Mouse (Mus musculus) hindbrain, embryonic 12.5 days (tissue): ENCODE data around the gene Palm. TPM values are rescaled to one million over a fixed set of nuclear protein-coding genes. Genes with fewer than 3 reads are reported as not detected.

ENCODE experiments used
- ATAC-seq: fragments of 200-750 bp; cut with Nextera tagmentation; 2 replicates; pipeline ENCODE4 v1.8.0; 2017; ENCODE audit warnings: moderate TSS enrichment; ENCODE audit not compliant: low FRiP score
- H3K27ac ChIP-seq: fragments of 300-500 bp; sonication (generic); 2 replicates; pipeline ENCODE4 v1.5.1; 2016; ENCODE audit warnings: mild to moderate bottlenecking
- H3K27me3 ChIP-seq: fragments of 300-500 bp; sonication (generic); 2 replicates; pipeline ENCODE4 v1.6.1; 2016; ENCODE audit warnings: mild to moderate bottlenecking
- H3K36me3 ChIP-seq: fragments of 300-500 bp; sonication (generic); 2 replicates; pipeline ENCODE4 v1.6.1; 2016; ENCODE audit warnings: mild to moderate bottlenecking
- H3K4me1 ChIP-seq: fragments of 300-500 bp; sonication (generic); 2 replicates; pipeline ENCODE4 v1.6.1; 2016
- H3K4me2 ChIP-seq: fragments of 300-500 bp; sonication (generic); replicated peaks from 2 replicates; pipeline ENCODE4 v1.6.1; 2016; ENCODE audit warnings: mild to moderate bottlenecking
- H3K4me3 ChIP-seq: fragments of 300-500 bp; sonication (generic); 2 replicates; pipeline ENCODE4 v1.5.1; 2016; ENCODE audit warnings: mild to moderate bottlenecking
- H3K9ac ChIP-seq: fragments of 300-500 bp; sonication (generic); 2 replicates; pipeline ENCODE4 v1.6.1; 2016; ENCODE audit warnings: mild to moderate bottlenecking, moderate library complexity
- H3K9me3 ChIP-seq: fragments of 300-500 bp; sonication (generic); replicated peaks from 2 replicates; pipeline ENCODE4 v1.6.1; 2016; ENCODE audit warnings: mild to moderate bottlenecking
- WGBS: fragments of 180-500 bp; shearing (Covaris S2); methylation state at CpG from one replicate; pipeline ENCODE4 v1.1.7; 2016; 5-methylcytosine and 5-hydroxymethylcytosine counted together
- polyA plus RNA-seq: library from polyadenylated mRNA; unstranded; fragments of >200 nt; fragmentation: Nextera tagmentation; extraction: Ambion mirVana; gene quantifications from 2 replicates; pipeline ENCODE4 v1.2.1, GENCODE M21; 2016

The Palm gene
- polyA plus RNA-seq, 1 experiment from 2014 or later, result 198 TPM

- Histone ChIP-seq H3K9me3 (no peaks in the 10 kb centered on the region), H3K36me3 (no peaks in the 10 kb centered on the region), H3K27ac (peak overlapping the region; percentile 69), H3K4me2 (peak overlapping the region; percentile 53), H3K4me3 (peak overlapping the region; percentile 17), H3K27me3 (no peaks in the 10 kb centered on the region), H3K9ac (peak overlapping the region; percentile 36), H3K4me1 (peaks cover 27% of the 10 kb centered on the region)
- ATAC-seq, result peak; percentile 77
- under 1% methylated on average over 24 of the region's 24 CpGs for WGBS
These were observed 47.5 kb downstream of the Palm start for GRCm38 (mm10) chr10:79840644-79841551.

DNA sequence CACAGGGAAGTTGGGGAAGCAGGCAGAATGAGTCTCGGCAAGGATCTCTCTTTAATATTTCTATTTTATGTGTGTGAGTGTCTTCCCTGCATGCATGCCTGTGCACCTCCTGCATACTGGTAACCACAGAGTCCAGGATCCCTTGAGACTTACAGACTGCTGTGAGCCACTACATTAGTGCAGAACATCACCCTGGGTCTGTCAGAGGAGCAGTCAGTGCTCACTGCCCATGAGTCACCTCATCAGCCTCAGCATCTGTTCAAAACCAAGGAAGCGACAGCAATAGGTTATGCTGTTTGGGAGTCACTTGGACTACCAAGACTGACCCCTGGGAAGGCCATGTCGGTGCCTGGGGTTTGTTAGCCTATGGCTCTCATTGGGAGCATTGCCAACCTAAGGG is 49.0 kb downstream of the Palm start:
- H3K27ac ChIP-seq, result peak overlapping the region; percentile 13; the same call in 1 of the 2 replicates
- peaks cover 27% of the 10 kb centered on the region for H3K4me1 ChIP-seq
- 72% methylated on average over 3 of the region's 3 CpGs for WGBS
- no peak overlapping the region for H3K4me2 ChIP-seq
- no peak overlapping the region for H3K9ac ChIP-seq
- no peaks in the 10 kb centered on the region for H3K36me3 ChIP-seq
- H3K9me3 ChIP-seq, result no peaks in the 10 kb centered on the region
- no peaks in the 10 kb centered on the region for H3K27me3 ChIP-seq
- no peak for ATAC-seq
- no peak overlapping the region for H3K4me3 ChIP-seq

GRCm38 (mm10) chr10:79843476-79843875 is 50.1 kb downstream of the Palm start:
- Histone ChIP-seq H3K4me3 (no peak overlapping the region), H3K27ac (no peak overlapping the region), H3K36me3 (no peaks in the 10 kb centered on the region), H3K9ac (no peak overlapping the region), H3K4me2 (no peak overlapping the region), H3K4me1 (peaks cover 27% of the 10 kb centered on the region), H3K9me3 (no peaks in the 10 kb centered on the region), H3K27me3 (no peaks in the 10 kb centered on the region)
- 0 out of 2 replicates have a peak, but pooled peaks have one; percentile 46 for ATAC-seq
- 76% methylated on average over 6 of the region's 6 CpGs for WGBS

DNA sequence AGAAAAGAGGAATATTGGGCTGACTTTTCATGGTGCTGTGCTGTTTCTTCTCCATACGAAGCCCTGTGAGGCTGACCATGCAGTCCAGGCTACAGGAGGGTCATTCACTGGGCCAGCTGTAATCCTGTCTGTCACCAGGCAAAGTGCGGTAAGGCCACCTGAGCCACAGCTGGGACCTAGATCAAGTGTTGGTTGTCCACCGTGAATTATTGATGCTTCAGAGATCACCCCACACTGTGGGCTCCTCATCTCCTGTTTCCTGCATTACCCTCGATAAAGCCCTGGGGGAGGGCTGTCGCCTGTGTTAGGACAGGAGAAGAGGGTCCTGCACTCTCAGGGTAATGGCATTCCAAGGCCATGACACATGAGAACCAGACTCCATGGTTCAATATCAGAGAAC is 53.2 kb downstream of the Palm start:
- H3K27me3 ChIP-seq, result no peaks in the 10 kb centered on the region
- ATAC-seq, result no peak
- no peak overlapping the region for H3K4me2 ChIP-seq
- no peak overlapping the region for H3K27ac ChIP-seq
- no peaks in the 10 kb centered on the region for H3K9me3 ChIP-seq
- H3K36me3 ChIP-seq, result no peaks in the 10 kb centered on the region
- 60% methylated on average over 5 of the region's 5 CpGs for WGBS
- peaks cover 24% of the 10 kb centered on the region for H3K4me1 ChIP-seq
- no peak overlapping the region for H3K4me3 ChIP-seq
- H3K9ac ChIP-seq, result no peak overlapping the region

- H3K9me3 ChIP-seq, result no peaks in the 10 kb centered on the region
- H3K9ac ChIP-seq, result peak overlapping the region; percentile 35; the same call in 1 of the 2 replicates
- WGBS, result 86% methylated on average over 8 of the region's 8 CpGs
- H3K27ac ChIP-seq, result no peak overlapping the region
- no peak for ATAC-seq
- H3K4me1 ChIP-seq, result peaks cover 28% of the 10 kb centered on the region
- H3K27me3 ChIP-seq, result no peaks in the 10 kb centered on the region
- H3K4me2 ChIP-seq, result no peak overlapping the region
- H3K36me3 ChIP-seq, result no peaks in the 10 kb centered on the region
- no peak overlapping the region for H3K4me3 ChIP-seq
These were observed 56.7 kb downstream of the Palm start for GRCm38 (mm10) chr10:79849941-79850628.

DNA sequence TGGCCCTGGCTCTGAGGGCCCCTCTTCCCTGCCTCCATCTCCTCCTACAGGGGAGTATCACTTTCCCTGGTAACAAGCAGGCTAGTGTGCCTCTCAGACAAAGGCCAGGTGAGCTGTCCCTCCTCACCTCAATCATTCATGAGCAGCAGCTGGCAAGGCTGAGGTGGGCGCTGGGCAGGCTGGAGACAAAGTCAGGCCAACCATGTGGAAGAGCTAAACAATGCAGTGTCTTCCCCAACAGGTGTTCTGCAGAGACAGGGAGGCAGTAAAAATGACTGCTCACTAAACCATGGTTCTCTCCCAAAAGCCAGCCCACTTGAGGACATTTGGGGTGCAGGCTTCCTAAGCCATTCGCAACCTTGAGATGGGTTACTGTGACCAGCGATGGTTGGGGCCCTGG is 58.3 kb downstream of the Palm start:
- H3K4me3 ChIP-seq, result no peak overlapping the region
- peak overlapping the region; percentile 99 for H3K27ac ChIP-seq
- 83% methylated on average over 3 of the region's 3 CpGs for WGBS
- H3K27me3 ChIP-seq, result no peaks in the 10 kb centered on the region
- no peaks in the 10 kb centered on the region for H3K9me3 ChIP-seq
- H3K36me3 ChIP-seq, result peaks cover 1% of the 10 kb centered on the region; the same call in 1 of the 2 replicates
- peak overlapping the region; percentile 72 for H3K4me2 ChIP-seq
- 0 out of 2 replicates have a peak overlapping the region, but pooled peaks have one; percentile 62 for H3K9ac ChIP-seq
- H3K4me1 ChIP-seq, result peaks cover 41% of the 10 kb centered on the region
- no peak for ATAC-seq

GRCm38 (mm10) chr10:79852107-79852789 is 58.9 kb downstream of the Palm start:
- Histone ChIP-seq H3K27ac (peak overlapping the region; percentile 99), H3K36me3 (peaks cover 7% of the 10 kb centered on the region; the same call in 1 of the 2 replicates), H3K27me3 (no peaks in the 10 kb centered on the region), H3K4me3 (peak overlapping the region; percentile 98; the same call in 1 of the 2 replicates), H3K4me1 (peaks cover 46% of the 10 kb centered on the region), H3K4me2 (peak overlapping the region; percentile 72), H3K9ac (peak overlapping the region; percentile 62), H3K9me3 (no peaks in the 10 kb centered on the region)
- 57% methylated on average over 9 of the region's 9 CpGs for WGBS
- ATAC-seq, result no peak

- Histone ChIP-seq H3K9me3 (no peaks in the 10 kb centered on the region), H3K27ac (peak overlapping the region; percentile 99), H3K9ac (peak overlapping the region; percentile 62), H3K27me3 (no peaks in the 10 kb centered on the region), H3K4me1 (peaks cover 52% of the 10 kb centered on the region), H3K4me2 (peak overlapping the region; percentile 72), H3K4me3 (peak overlapping the region; percentile 98), H3K36me3 (peaks cover 12% of the 10 kb centered on the region)
- WGBS, result 25% methylated on average over 8 of the region's 8 CpGs
- no peak for ATAC-seq
These were observed 59.5 kb downstream of the Palm start for GRCm38 (mm10) chr10:79852827-79853226.

GRCm38 (mm10) chr10:79853392-79853791 is 60.0 kb downstream of the Palm start:
- 0% methylated on average over 15 of the region's 15 CpGs for WGBS
- Histone ChIP-seq H3K4me3 (peak overlapping the region; percentile 98), H3K4me1 (peaks cover 58% of the 10 kb centered on the region), H3K9ac (peak overlapping the region; percentile 62), H3K27ac (peak overlapping the region; percentile 99), H3K4me2 (peak overlapping the region; percentile 72), H3K36me3 (peaks cover 17% of the 10 kb centered on the region), H3K27me3 (no peaks in the 10 kb centered on the region), H3K9me3 (no peaks in the 10 kb centered on the region)
- peak; percentile 32 for ATAC-seq

DNA sequence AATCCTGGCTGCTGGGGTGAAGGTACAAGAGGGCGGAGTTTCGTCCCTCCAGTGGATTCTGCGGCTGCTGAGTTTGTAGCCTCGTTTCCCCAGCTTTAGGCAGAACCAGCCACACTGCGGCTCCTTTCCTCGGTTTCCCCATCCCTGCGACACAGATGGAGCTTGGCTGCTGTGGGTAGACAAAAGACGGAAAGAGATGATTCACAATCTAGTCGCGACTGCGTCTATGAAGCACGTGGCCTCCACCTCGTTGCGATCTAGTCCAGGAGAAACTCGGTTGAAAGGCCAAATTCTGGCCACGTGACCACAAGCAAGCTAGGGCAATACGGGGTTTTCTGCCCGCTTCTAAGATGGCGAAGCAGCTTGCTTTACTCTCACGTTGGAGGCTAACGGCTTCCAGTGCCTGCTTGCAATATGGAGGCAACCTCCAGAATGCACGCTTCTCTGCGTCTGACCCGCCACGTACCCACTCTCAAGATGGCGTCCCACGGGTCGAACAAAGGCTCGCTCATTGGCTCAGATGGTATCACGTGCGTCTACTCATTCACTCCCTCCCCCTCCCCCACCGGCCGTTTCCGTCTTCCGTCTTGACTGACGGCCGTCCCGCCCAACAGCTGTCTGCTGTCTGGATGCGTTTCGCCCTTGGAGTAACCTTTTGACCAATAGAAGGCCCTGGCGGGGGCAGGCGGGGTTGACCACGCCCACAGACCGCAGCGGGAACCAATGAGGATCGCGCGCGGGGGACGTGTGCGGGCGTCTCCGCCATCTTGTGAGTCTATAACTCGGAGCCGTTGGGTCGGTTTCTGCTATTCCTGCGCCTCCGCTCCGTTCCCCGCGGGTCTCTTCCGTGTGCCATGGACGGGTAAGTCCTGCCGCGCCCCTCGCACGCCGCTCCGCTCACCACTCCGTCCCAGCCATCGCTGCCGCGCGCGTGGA is 60.8 kb downstream of the Palm start, which contains the start of gene Ptbp1:
Ptbp1 (plus strand) TSS at position 568 of the 936 bp plus-strand sequence.
- Histone ChIP-seq H3K36me3 (peaks cover 24% of the 10 kb centered on the region), H3K4me1 (peaks cover 65% of the 10 kb centered on the region), H3K9me3 (no peaks in the 10 kb centered on the region), H3K4me2 (peak within 1 kb of the TSS; percentile 99), H3K27me3 (no peaks in the 10 kb centered on the region), H3K27ac (peak within 1 kb of the TSS; percentile 100), H3K9ac (peak within 1 kb of the TSS; percentile 98), H3K4me3 (peak within 1 kb of the TSS; percentile 98)
- WGBS, result under 1% methylated on average over 75 of the region's 75 CpGs
- peak; percentile 92 for ATAC-seq
